Mouse (Mus musculus): ENCODE measurements around the gene Slc25a13. TPM values are rescaled to one million over a fixed set of nuclear protein-coding genes. Genes with fewer than 3 reads are reported as not detected.

The Slc25a13 gene
- polyA plus RNA-seq, 1 experiment: not detected

- H3K4me1 ChIP-seq (ENCODE audit: control insufficient read depth, insufficient read depth, insufficient read length, low read length): no peaks in the 10 kb centered on the region
- no peak overlapping the region for H3K27ac ChIP-seq (replicated peaks; ENCODE audit: low read depth, low read length)
- no peak overlapping the region for H3K4me3 ChIP-seq (ENCODE audit: insufficient read depth, low read depth, low read length)
Observed at GRCm38 (mm10) chr6:6167339-6168126, 49.4 kb downstream of the Slc25a13 start.

- Histone ChIP-seq H3K27ac (replicated peaks; ENCODE audit: low read depth, low read length) (no peak overlapping the region), H3K4me3 (ENCODE audit: insufficient read depth, low read depth, low read length) (no peak overlapping the region), H3K4me1 (ENCODE audit: control insufficient read depth, insufficient read depth, insufficient read length, low read length) (no peaks in the 10 kb centered on the region; the same call in 1 of the 2 replicates)
Observed at GRCm38 (mm10) chr6:6162993-6163623, 53.9 kb downstream of the Slc25a13 start.

GRCm38 (mm10) chr6:6162146-6162545, 54.8 kb downstream of the Slc25a13 start:
- no peak overlapping the region for H3K27ac ChIP-seq (replicated peaks; ENCODE audit: low read depth, low read length)
- no peak overlapping the region for H3K4me3 ChIP-seq (ENCODE audit: insufficient read depth, low read depth, low read length)
- H3K4me1 ChIP-seq (ENCODE audit: control insufficient read depth, insufficient read depth, insufficient read length, low read length): no peaks in the 10 kb centered on the region; the same call in 1 of the 2 replicates

GRCm38 (mm10) chr6:6160645-6161426, 56.1 kb downstream of the Slc25a13 start:
- Histone ChIP-seq H3K4me3 (ENCODE audit: insufficient read depth, low read depth, low read length) (no peak overlapping the region), H3K27ac (replicated peaks; ENCODE audit: low read depth, low read length) (no peak overlapping the region)

GRCm38 (mm10) chr6:6159221-6159859, 57.6 kb downstream of the Slc25a13 start:
- H3K27ac ChIP-seq (replicated peaks; ENCODE audit: low read depth, low read length): no peak overlapping the region
- H3K4me1 ChIP-seq (ENCODE audit: control insufficient read depth, insufficient read depth, insufficient read length, low read length): no peaks in the 10 kb centered on the region; the same call in 1 of the 2 replicates

More at GRCm38 (mm10) chr6:6160645-6161426, 56.1 kb downstream of the Slc25a13 start:
- no peaks in the 10 kb centered on the region; the same call in 1 of the 2 replicates for H3K4me1 ChIP-seq (ENCODE audit: control insufficient read depth, insufficient read depth, insufficient read length, low read length)

GRCm38 (mm10) chr6:6153426-6153825, 63.5 kb downstream of the Slc25a13 start:
- Histone ChIP-seq H3K27ac (replicated peaks; ENCODE audit: low read depth, low read length) (no peak overlapping the region), H3K4me3 (ENCODE audit: insufficient read depth, low read depth, low read length) (no peak overlapping the region), H3K4me1 (ENCODE audit: control insufficient read depth, insufficient read depth, insufficient read length, low read length) (peaks cover 2% of the 10 kb centered on the region; the same call in 1 of the 2 replicates)

More at GRCm38 (mm10) chr6:6159221-6159859, 57.6 kb downstream of the Slc25a13 start:
- no peak overlapping the region for H3K4me3 ChIP-seq (ENCODE audit: insufficient read depth, low read depth, low read length)

GRCm38 (mm10) chr6:6150811-6151210, 66.2 kb downstream of the Slc25a13 start:
- Histone ChIP-seq H3K27ac (replicated peaks; ENCODE audit: low read depth, low read length) (no peak overlapping the region), H3K4me1 (ENCODE audit: control insufficient read depth, insufficient read depth, insufficient read length, low read length) (peaks cover 2% of the 10 kb centered on the region; the same call in 1 of the 2 replicates), H3K4me3 (ENCODE audit: insufficient read depth, low read depth, low read length) (no peak overlapping the region)

GRCm38 (mm10) chr6:6149751-6150150, 67.2 kb downstream of the Slc25a13 start:
- H3K27ac ChIP-seq (replicated peaks; ENCODE audit: low read depth, low read length): no peak overlapping the region
- H3K4me1 ChIP-seq (ENCODE audit: control insufficient read depth, insufficient read depth, insufficient read length, low read length): peaks cover 2% of the 10 kb centered on the region; the same call in 1 of the 2 replicates
- no peak overlapping the region for H3K4me3 ChIP-seq (ENCODE audit: insufficient read depth, low read depth, low read length)

- Histone ChIP-seq H3K4me3 (ENCODE audit: insufficient read depth, low read depth, low read length) (no peak overlapping the region), H3K4me1 (ENCODE audit: control insufficient read depth, insufficient read depth, insufficient read length, low read length) (peaks cover 2% of the 10 kb centered on the region; the same call in 1 of the 2 replicates), H3K27ac (replicated peaks; ENCODE audit: low read depth, low read length) (no peak overlapping the region)
Observed at GRCm38 (mm10) chr6:6149329-6149728, 67.6 kb downstream of the Slc25a13 start.

GRCm38 (mm10) chr6:6145412-6145811, 71.6 kb downstream of the Slc25a13 start:
- no peaks in the 10 kb centered on the region for H3K4me1 ChIP-seq (ENCODE audit: control insufficient read depth, insufficient read depth, insufficient read length, low read length)
- H3K4me3 ChIP-seq (ENCODE audit: insufficient read depth, low read depth, low read length): no peak overlapping the region
- H3K27ac ChIP-seq (replicated peaks; ENCODE audit: low read depth, low read length): no peak overlapping the region

- no peaks in the 10 kb centered on the region for H3K4me1 ChIP-seq (ENCODE audit: control insufficient read depth, insufficient read depth, insufficient read length, low read length)
- no peak overlapping the region for H3K27ac ChIP-seq (replicated peaks; ENCODE audit: low read depth, low read length)
- H3K4me3 ChIP-seq (ENCODE audit: insufficient read depth, low read depth, low read length): no peak overlapping the region
Observed at GRCm38 (mm10) chr6:6143525-6143924, 73.4 kb downstream of the Slc25a13 start.

- no peaks in the 10 kb centered on the region for H3K4me1 ChIP-seq (ENCODE audit: control insufficient read depth, insufficient read depth, insufficient read length, low read length)
- H3K4me3 ChIP-seq (ENCODE audit: insufficient read depth, low read depth, low read length): no peak overlapping the region
- no peak overlapping the region for H3K27ac ChIP-seq (replicated peaks; ENCODE audit: low read depth, low read length)
Observed at GRCm38 (mm10) chr6:6140370-6140769, 76.6 kb downstream of the Slc25a13 start.

- Histone ChIP-seq H3K4me1 (ENCODE audit: control insufficient read depth, insufficient read depth, insufficient read length, low read length) (no peaks in the 10 kb centered on the region), H3K4me3 (ENCODE audit: insufficient read depth, low read depth, low read length) (no peak overlapping the region), H3K27ac (replicated peaks; ENCODE audit: low read depth, low read length) (no peak overlapping the region)
Observed at GRCm38 (mm10) chr6:6139061-6139460, 77.9 kb downstream of the Slc25a13 start.

GRCm38 (mm10) chr6:6136812-6137211, 80.2 kb downstream of the Slc25a13 start:
- H3K27ac ChIP-seq (replicated peaks; ENCODE audit: low read depth, low read length): no peak overlapping the region

More at GRCm38 (mm10) chr6:6136812-6137211, 80.2 kb downstream of the Slc25a13 start:
- H3K4me3 ChIP-seq (ENCODE audit: insufficient read depth, low read depth, low read length): no peak overlapping the region
- no peaks in the 10 kb centered on the region for H3K4me1 ChIP-seq (ENCODE audit: control insufficient read depth, insufficient read depth, insufficient read length, low read length)

Data from brown adipose tissue, adult 24 weeks (tissue).